Mouse (Mus musculus): ENCODE measurements around the gene Supt3.

The Supt3 gene

GRCm38 (mm10) chr17:45081955-45082475 is 305.1 kb downstream of the Supt3 start:
- no peak for TF ChIP-seq GATA4 (IDR thresholded peaks at IDR 0.05; ENCODE audit: insufficient replicate concordance, low read length)

- TF ChIP-seq GATA4 (IDR thresholded peaks at IDR 0.05; ENCODE audit: insufficient replicate concordance, low read length): no peak
These were observed 309.4 kb downstream of the Supt3 start for GRCm38 (mm10) chr17:45086361-45086760.

GRCm38 (mm10) chr17:45087022-45087421 is 310.1 kb downstream of the Supt3 start:
- TF ChIP-seq GATA4 (IDR thresholded peaks at IDR 0.05; ENCODE audit: insufficient replicate concordance, low read length): no peak

- no peak for TF ChIP-seq GATA4 (IDR thresholded peaks at IDR 0.05; ENCODE audit: insufficient replicate concordance, low read length)
These were observed 324.1 kb downstream of the Supt3 start for GRCm38 (mm10) chr17:45101064-45101463.

- TF ChIP-seq GATA4 (IDR thresholded peaks at IDR 0.05; ENCODE audit: insufficient replicate concordance, low read length): no peak
These were observed 338.4 kb downstream of the Supt3 start for GRCm38 (mm10) chr17:45115386-45115785.

GRCm38 (mm10) chr17:45118565-45119471 is 341.9 kb downstream of the Supt3 start:
- TF ChIP-seq GATA4 (IDR thresholded peaks at IDR 0.05; ENCODE audit: insufficient replicate concordance, low read length): no peak

- no peak for TF ChIP-seq GATA4 (IDR thresholded peaks at IDR 0.05; ENCODE audit: insufficient replicate concordance, low read length)
These were observed 342.8 kb downstream of the Supt3 start for GRCm38 (mm10) chr17:45119609-45120201.

GRCm38 (mm10) chr17:45123856-45124255 is 346.9 kb downstream of the Supt3 start:
- no peak for TF ChIP-seq GATA4 (IDR thresholded peaks at IDR 0.05; ENCODE audit: insufficient replicate concordance, low read length)

GRCm38 (mm10) chr17:45128611-45129010 is 351.7 kb downstream of the Supt3 start:
- no peak for TF ChIP-seq GATA4 (IDR thresholded peaks at IDR 0.05; ENCODE audit: insufficient replicate concordance, low read length)

- no peak for TF ChIP-seq GATA4 (IDR thresholded peaks at IDR 0.05; ENCODE audit: insufficient replicate concordance, low read length)
These were observed 356.8 kb downstream of the Supt3 start for GRCm38 (mm10) chr17:45133501-45134400.

GRCm38 (mm10) chr17:45136491-45136890 is 359.5 kb downstream of the Supt3 start:
- no peak for TF ChIP-seq GATA4 (IDR thresholded peaks at IDR 0.05; ENCODE audit: insufficient replicate concordance, low read length)

GRCm38 (mm10) chr17:45143043-45143442 is 366.1 kb downstream of the Supt3 start:
- no peak for TF ChIP-seq GATA4 (IDR thresholded peaks at IDR 0.05; ENCODE audit: insufficient replicate concordance, low read length)

GRCm38 (mm10) chr17:45144656-45145055 is 367.7 kb downstream of the Supt3 start:
- TF ChIP-seq GATA4 (IDR thresholded peaks at IDR 0.05; ENCODE audit: insufficient replicate concordance, low read length): no peak

GRCm38 (mm10) chr17:45151312-45151929 is 374.5 kb downstream of the Supt3 start:
- TF ChIP-seq GATA4 (IDR thresholded peaks at IDR 0.05; ENCODE audit: insufficient replicate concordance, low read length): no peak

- TF ChIP-seq GATA4 (IDR thresholded peaks at IDR 0.05; ENCODE audit: insufficient replicate concordance, low read length): no peak
These were observed 376.8 kb downstream of the Supt3 start for GRCm38 (mm10) chr17:45153721-45154120.
